Mouse (Mus musculus): ENCODE data around the gene Ggta1. TPM values are rescaled to one million over a fixed set of nuclear protein-coding genes. Genes with fewer than 3 reads are reported as not detected.

Ggta1 gene
- polyA plus RNA-seq (2014; fragmentation: Nextera tagmentation; extraction: Ambion mirVana): 5.1 and 7.2 TPM in 2 replicates

- peak; percentile 53 for DNase-seq (ENCODE audit: low spot score)
- H3K27ac ChIP-seq (ENCODE audit: low read depth, low read length): no peak within 1 kb of the TSS
Observed at GRCm38 (mm10) chr2:35462791-35463281, at the start of gene Ggta1. Gene Ggta1 (minus strand): TSS chr2:35463231.

GRCm38 (mm10) chr2:35512226-35512625, 49.2 kb upstream of the Ggta1 start:
- no peak overlapping the region for H3K4me3 ChIP-seq (ENCODE audit: low read depth, low read length)
- WGBS: 92% methylated on average over 4 of the region's 4 CpGs
- H3K36me3 ChIP-seq (ENCODE audit: control insufficient read depth, insufficient read depth, low read length): no peaks in the 10 kb centered on the region
- ATAC-seq (replicated peaks; ENCODE audit: low FRiP score) (no peak), DNase-seq (ENCODE audit: low spot score) (no peak)
- no peaks in the 10 kb centered on the region for H3K4me1 ChIP-seq (replicated peaks; ENCODE audit: control insufficient read depth, insufficient read depth, low read length)
- no peaks in the 10 kb centered on the region for H3K9me3 ChIP-seq (ENCODE audit: control insufficient read depth, low read length)
- H3K9ac ChIP-seq (ENCODE audit: low read length): no peak overlapping the region
- no peak overlapping the region for H3K4me2 ChIP-seq (ENCODE audit: low read depth, low read length, severe bottlenecking)
- H3K27ac ChIP-seq (ENCODE audit: low read depth, low read length): no peak overlapping the region
- H3K27me3 ChIP-seq (ENCODE audit: control insufficient read depth, insufficient read depth, low read length): no peaks in the 10 kb centered on the region

More at GRCm38 (mm10) chr2:35462791-35463281, at the start of gene Ggta1:
- WGBS: 17% methylated on average over 7 of the region's 7 CpGs
- Histone ChIP-seq H3K9me3 (ENCODE audit: control insufficient read depth, low read length) (no peaks in the 10 kb centered on the region), H3K9ac (ENCODE audit: low read length) (peak within 1 kb of the TSS; percentile 72), H3K4me2 (ENCODE audit: low read depth, low read length, severe bottlenecking) (peak within 1 kb of the TSS; percentile 99), H3K4me1 (replicated peaks; ENCODE audit: control insufficient read depth, insufficient read depth, low read length) (no peaks in the 10 kb centered on the region; the same call in 1 of the 2 replicates), H3K36me3 (ENCODE audit: control insufficient read depth, insufficient read depth, low read length) (no peaks in the 10 kb centered on the region), H3K4me3 (ENCODE audit: low read depth, low read length) (peak within 1 kb of the TSS; percentile 50), H3K27me3 (ENCODE audit: control insufficient read depth, insufficient read depth, low read length) (peaks cover 2% of the 10 kb centered on the region; the same call in 1 of the 2 replicates)
- ATAC-seq (replicated peaks; ENCODE audit: low FRiP score): peak; percentile 42; the same call in 1 of the 2 replicates

- H3K36me3 ChIP-seq (ENCODE audit: control insufficient read depth, insufficient read depth, low read length): no peaks in the 10 kb centered on the region
- H3K27ac ChIP-seq (ENCODE audit: low read depth, low read length): no peak overlapping the region
- WGBS: 42% methylated on average over 1 of the region's 1 CpGs
- H3K9me3 ChIP-seq (ENCODE audit: control insufficient read depth, low read length): no peaks in the 10 kb centered on the region
- DNase-seq (ENCODE audit: low spot score) (no peak), ATAC-seq (replicated peaks; ENCODE audit: low FRiP score) (no peak)
- no peaks in the 10 kb centered on the region for H3K4me1 ChIP-seq (replicated peaks; ENCODE audit: control insufficient read depth, insufficient read depth, low read length)
- H3K4me3 ChIP-seq (ENCODE audit: low read depth, low read length): no peak overlapping the region
- no peak overlapping the region for H3K9ac ChIP-seq (ENCODE audit: low read length)
- no peaks in the 10 kb centered on the region for H3K27me3 ChIP-seq (ENCODE audit: control insufficient read depth, insufficient read depth, low read length)
- no peak overlapping the region for H3K4me2 ChIP-seq (ENCODE audit: low read depth, low read length, severe bottlenecking)
Observed at GRCm38 (mm10) chr2:35510920-35511319, 47.9 kb upstream of the Ggta1 start.

GRCm38 (mm10) chr2:35509888-35510287, 46.9 kb upstream of the Ggta1 start:
- H3K4me2 ChIP-seq (ENCODE audit: low read depth, low read length, severe bottlenecking): no peak overlapping the region
- no peak overlapping the region for H3K9ac ChIP-seq (ENCODE audit: low read length)
- H3K27me3 ChIP-seq (ENCODE audit: control insufficient read depth, insufficient read depth, low read length): no peaks in the 10 kb centered on the region
- ATAC-seq (replicated peaks; ENCODE audit: low FRiP score) (no peak), DNase-seq (ENCODE audit: low spot score) (no peak)
- no peak overlapping the region for H3K27ac ChIP-seq (ENCODE audit: low read depth, low read length)
- no peak overlapping the region for H3K4me3 ChIP-seq (ENCODE audit: low read depth, low read length)
- H3K36me3 ChIP-seq (ENCODE audit: control insufficient read depth, insufficient read depth, low read length): no peaks in the 10 kb centered on the region
- 75% methylated on average over 4 of the region's 4 CpGs for WGBS
- H3K9me3 ChIP-seq (ENCODE audit: control insufficient read depth, low read length): no peaks in the 10 kb centered on the region
- no peaks in the 10 kb centered on the region for H3K4me1 ChIP-seq (replicated peaks; ENCODE audit: control insufficient read depth, insufficient read depth, low read length)

GRCm38 (mm10) chr2:35509343-35509667, 46.3 kb upstream of the Ggta1 start:
- no peaks in the 10 kb centered on the region for H3K36me3 ChIP-seq (ENCODE audit: control insufficient read depth, insufficient read depth, low read length)
- no peak overlapping the region for H3K9ac ChIP-seq (ENCODE audit: low read length)
- H3K9me3 ChIP-seq (ENCODE audit: control insufficient read depth, low read length): no peaks in the 10 kb centered on the region
- ATAC-seq (replicated peaks; ENCODE audit: low FRiP score) (no peak), DNase-seq (ENCODE audit: low spot score) (no peak)
- no peak overlapping the region for H3K4me2 ChIP-seq (ENCODE audit: low read depth, low read length, severe bottlenecking)
- H3K27me3 ChIP-seq (ENCODE audit: control insufficient read depth, insufficient read depth, low read length): no peaks in the 10 kb centered on the region
- 57% methylated on average over 6 of the region's 6 CpGs for WGBS
- no peaks in the 10 kb centered on the region for H3K4me1 ChIP-seq (replicated peaks; ENCODE audit: control insufficient read depth, insufficient read depth, low read length)
- H3K27ac ChIP-seq (ENCODE audit: low read depth, low read length): no peak overlapping the region
- H3K4me3 ChIP-seq (ENCODE audit: low read depth, low read length): no peak overlapping the region

- Histone ChIP-seq H3K4me2 (ENCODE audit: low read depth, low read length, severe bottlenecking) (no peak overlapping the region), H3K9me3 (ENCODE audit: control insufficient read depth, low read length) (no peaks in the 10 kb centered on the region), H3K27ac (ENCODE audit: low read depth, low read length) (no peak overlapping the region), H3K27me3 (ENCODE audit: control insufficient read depth, insufficient read depth, low read length) (no peaks in the 10 kb centered on the region), H3K9ac (ENCODE audit: low read length) (no peak overlapping the region), H3K4me3 (ENCODE audit: low read depth, low read length) (no peak overlapping the region), H3K36me3 (ENCODE audit: control insufficient read depth, insufficient read depth, low read length) (no peaks in the 10 kb centered on the region), H3K4me1 (replicated peaks; ENCODE audit: control insufficient read depth, insufficient read depth, low read length) (no peaks in the 10 kb centered on the region)
- DNase-seq (ENCODE audit: low spot score): no peak
- no peak for ATAC-seq (replicated peaks; ENCODE audit: low FRiP score)
- 59% methylated on average over 10 of the region's 10 CpGs for WGBS
Observed at GRCm38 (mm10) chr2:35508597-35509342, 45.7 kb upstream of the Ggta1 start.

GRCm38 (mm10) chr2:35507191-35507511, 44.1 kb upstream of the Ggta1 start:
- no peak for ATAC-seq (replicated peaks; ENCODE audit: low FRiP score)
- no peaks in the 10 kb centered on the region for H3K4me1 ChIP-seq (replicated peaks; ENCODE audit: control insufficient read depth, insufficient read depth, low read length)

GRCm38 (mm10) chr2:35506311-35507190, 43.5 kb upstream of the Ggta1 start:
- Histone ChIP-seq H3K36me3 (ENCODE audit: control insufficient read depth, insufficient read depth, low read length) (no peaks in the 10 kb centered on the region), H3K4me3 (ENCODE audit: low read depth, low read length) (no peak overlapping the region), H3K27ac (ENCODE audit: low read depth, low read length) (no peak overlapping the region), H3K9ac (ENCODE audit: low read length) (no peak overlapping the region), H3K27me3 (ENCODE audit: control insufficient read depth, insufficient read depth, low read length) (no peaks in the 10 kb centered on the region), H3K4me2 (ENCODE audit: low read depth, low read length, severe bottlenecking) (no peak overlapping the region), H3K4me1 (replicated peaks; ENCODE audit: control insufficient read depth, insufficient read depth, low read length) (no peaks in the 10 kb centered on the region), H3K9me3 (ENCODE audit: control insufficient read depth, low read length) (no peaks in the 10 kb centered on the region)
- no peak for ATAC-seq (replicated peaks; ENCODE audit: low FRiP score)
- no peak for DNase-seq (ENCODE audit: low spot score)
- WGBS: 49% methylated on average over 6 of the region's 6 CpGs

More at GRCm38 (mm10) chr2:35507191-35507511, 44.1 kb upstream of the Ggta1 start:
- DNase-seq (ENCODE audit: low spot score): no peak
- Histone ChIP-seq H3K4me3 (ENCODE audit: low read depth, low read length) (no peak overlapping the region), H3K27ac (ENCODE audit: low read depth, low read length) (no peak overlapping the region), H3K9me3 (ENCODE audit: control insufficient read depth, low read length) (no peaks in the 10 kb centered on the region), H3K36me3 (ENCODE audit: control insufficient read depth, insufficient read depth, low read length) (no peaks in the 10 kb centered on the region), H3K27me3 (ENCODE audit: control insufficient read depth, insufficient read depth, low read length) (no peaks in the 10 kb centered on the region), H3K4me2 (ENCODE audit: low read depth, low read length, severe bottlenecking) (no peak overlapping the region), H3K9ac (ENCODE audit: low read length) (no peak overlapping the region)
- WGBS: 40% methylated on average over 9 of the region's 9 CpGs
